Mouse (Mus musculus): Measurements from ENCODE around the gene Surf1.

GRCm38 (mm10) chr2:26908710-26909386 is 7.5 kb downstream of the Surf1 start:
- TF ChIP-seq CTCF (IDR thresholded peaks at IDR 0.05; ENCODE audit: borderline replicate concordance, insufficient read depth, low read depth, low read length) (no peak), POLR2A (IDR thresholded peaks at IDR 0.05; ENCODE audit: borderline replicate concordance, insufficient read depth, low read length) (no peak)
